Mouse (Mus musculus) hindbrain, embryonic 16.5 days (tissue): ENCODE results near the gene Cdipt. TPM values are rescaled to one million over a fixed set of nuclear protein-coding genes. Genes with fewer than 3 reads are reported as not detected.

Source experiments
- ATAC-seq: fragments of 200-750 bp; cut with Nextera tagmentation; 2 replicates; pipeline ENCODE4 v1.8.0; 2017; ENCODE audit warnings: moderate TSS enrichment, moderate library complexity
- H3K27ac ChIP-seq: fragments of 300-500 bp; sonication (generic); 2 replicates; pipeline ENCODE4 v1.5.1; 2014; ENCODE audit warnings: low read depth, mild to moderate bottlenecking, control low read depth, low read length, moderate library complexity
- H3K27me3 ChIP-seq: fragments of 300-500 bp; sonication (generic); replicated peaks from 2 replicates; pipeline ENCODE4 v1.6.1; 2014; ENCODE audit warnings: low read length; ENCODE audit not compliant: control insufficient read depth, insufficient read depth
- H3K36me3 ChIP-seq: fragments of 300-500 bp; sonication (generic); 2 replicates; pipeline ENCODE4 v1.6.1; 2014; ENCODE audit warnings: mild to moderate bottlenecking, low read length, moderate library complexity, mixed read lengths; ENCODE audit not compliant: control insufficient read depth, insufficient read depth
- H3K4me1 ChIP-seq: fragments of 300-500 bp; sonication (generic); 2 replicates; pipeline ENCODE4 v1.6.1; 2014; ENCODE audit warnings: low read depth, low read length; ENCODE audit not compliant: control insufficient read depth, insufficient read depth
- H3K4me2 ChIP-seq: fragments of 300-500 bp; sonication (generic); 2 replicates; pipeline ENCODE4 v1.6.1; 2014; ENCODE audit warnings: mild to moderate bottlenecking, low read length, control low read depth, moderate library complexity
- H3K4me3 ChIP-seq: fragments of 300-500 bp; sonication (generic); 2 replicates; pipeline ENCODE4 v1.5.1; 2014; ENCODE audit warnings: mild to moderate bottlenecking, low read length, control low read depth, moderate library complexity
- H3K9ac ChIP-seq: fragments of 300-500 bp; sonication (generic); 2 replicates; pipeline ENCODE4 v1.6.1; 2014; ENCODE audit warnings: low read depth, mild to moderate bottlenecking, control low read depth, low read length, moderate library complexity
- H3K9me3 ChIP-seq: fragments of 300-500 bp; sonication (generic); 2 replicates; pipeline ENCODE4 v1.6.1; 2014; ENCODE audit warnings: mild to moderate bottlenecking, low read length, moderate library complexity; ENCODE audit not compliant: control insufficient read depth
- WGBS: fragments of 180-500 bp; shearing (Covaris S2); extraction: QIAGEN DNeasy Blood & Tissue Kit; methylation state at CpG from one replicate; pipeline ENCODE4 v1.1.7; 2014; 5-methylcytosine and 5-hydroxymethylcytosine counted together
- polyA plus RNA-seq: library from polyadenylated mRNA; unstranded; fragments of >200 nt; fragmentation: Nextera tagmentation; extraction: Ambion mirVana; gene quantifications from 2 replicates; pipeline ENCODE4 v1.2.1, GENCODE M21; 2015

Gene Cdipt
- polyA plus RNA-seq, 1 experiment from 2014 or later, result 160 TPM

- peak within 1 kb of the TSS; percentile 93 for H3K4me2 ChIP-seq
- no peaks in the 10 kb centered on the region for H3K9me3 ChIP-seq
- H3K27ac ChIP-seq, result peak within 1 kb of the TSS; percentile 93
- peaks cover 28% of the 10 kb centered on the region for H3K4me1 ChIP-seq
- no peaks in the 10 kb centered on the region for H3K27me3 ChIP-seq
- peak; percentile 92 for ATAC-seq
- H3K9ac ChIP-seq, result peak within 1 kb of the TSS; percentile 78
- H3K36me3 ChIP-seq, result peaks cover 4% of the 10 kb centered on the region
- WGBS, result under 1% methylated on average over 36 of the region's 42 CpGs
- H3K4me3 ChIP-seq, result peak within 1 kb of the TSS; percentile 70
Measured at GRCm38 (mm10) chr7:126949793-126950646, 25.7 kb upstream of the Cdipt start, which contains the start of gene Sez6l2. Gene Sez6l2, plus strand, starts transcription at chr7:126950563.

- Histone ChIP-seq H3K9me3 (no peaks in the 10 kb centered on the region), H3K4me2 (peak overlapping the region; percentile 93), H3K4me1 (peaks cover 28% of the 10 kb centered on the region), H3K4me3 (peak overlapping the region; percentile 70), H3K9ac (peak overlapping the region; percentile 78), H3K27me3 (no peaks in the 10 kb centered on the region), H3K27ac (peak overlapping the region; percentile 93), H3K36me3 (no peaks in the 10 kb centered on the region; the same call in 1 of the 2 replicates)
- ATAC-seq, result peak; percentile 7; the same call in 1 of the 2 replicates
- 5% methylated on average over 26 of the region's 26 CpGs for WGBS
Measured at GRCm38 (mm10) chr7:126950647-126951615, 24.8 kb upstream of the Cdipt start.

GRCm38 (mm10) chr7:126951741-126952140, 24.0 kb upstream of the Cdipt start:
- Histone ChIP-seq H3K9ac (peak overlapping the region; percentile 78), H3K4me1 (peaks cover 28% of the 10 kb centered on the region), H3K4me2 (peak overlapping the region; percentile 93), H3K27ac (peak overlapping the region; percentile 58), H3K27me3 (no peaks in the 10 kb centered on the region), H3K4me3 (peak overlapping the region; percentile 70), H3K36me3 (0 out of 2 replicates have a peak, but pooled peaks cover 2% of the 10 kb centered on the region), H3K9me3 (no peaks in the 10 kb centered on the region)
- no peak for ATAC-seq
- WGBS, result 21% methylated on average over 4 of the region's 4 CpGs

- peak overlapping the region; percentile 43 for H3K9ac ChIP-seq
- peaks cover 27% of the 10 kb centered on the region for H3K4me1 ChIP-seq
- WGBS, result 3% methylated on average over 8 of the region's 8 CpGs
- H3K27me3 ChIP-seq, result no peaks in the 10 kb centered on the region
- H3K4me3 ChIP-seq, result peak overlapping the region; percentile 70
- ATAC-seq, result no peak
- H3K9me3 ChIP-seq, result no peaks in the 10 kb centered on the region
- H3K36me3 ChIP-seq, result peaks cover 7% of the 10 kb centered on the region; the same call in 1 of the 2 replicates
- peak overlapping the region; percentile 93 for H3K4me2 ChIP-seq
- no peak overlapping the region for H3K27ac ChIP-seq
Measured at GRCm38 (mm10) chr7:126952646-126953045, 23.1 kb upstream of the Cdipt start.

- 71% methylated on average over 3 of the region's 3 CpGs for WGBS
- H3K36me3 ChIP-seq, result peaks cover 22% of the 10 kb centered on the region
- H3K4me1 ChIP-seq, result peaks cover 15% of the 10 kb centered on the region
- H3K9ac ChIP-seq, result no peak overlapping the region; the same call in 1 of the 2 replicates
- H3K4me3 ChIP-seq, result no peak overlapping the region
- no peak overlapping the region for H3K4me2 ChIP-seq
- no peaks in the 10 kb centered on the region for H3K9me3 ChIP-seq
- ATAC-seq, result no peak
- H3K27ac ChIP-seq, result no peak overlapping the region
- H3K27me3 ChIP-seq, result no peaks in the 10 kb centered on the region
Measured at GRCm38 (mm10) chr7:126955125-126955524, 20.6 kb upstream of the Cdipt start.

GRCm38 (mm10) chr7:126959780-126960179, 15.9 kb upstream of the Cdipt start:
- 71% methylated on average over 9 of the region's 9 CpGs for WGBS
- Histone ChIP-seq H3K36me3 (peaks cover 47% of the 10 kb centered on the region), H3K27me3 (0 out of 2 replicates have a peak, but pooled peaks cover 3% of the 10 kb centered on the region), H3K4me3 (no peak overlapping the region), H3K4me1 (no peaks in the 10 kb centered on the region), H3K9ac (no peak overlapping the region), H3K27ac (no peak overlapping the region), H3K4me2 (no peak overlapping the region), H3K9me3 (no peaks in the 10 kb centered on the region)
- ATAC-seq, result no peak

- Histone ChIP-seq H3K4me1 (no peaks in the 10 kb centered on the region), H3K27ac (no peak overlapping the region), H3K9me3 (no peaks in the 10 kb centered on the region), H3K9ac (no peak overlapping the region), H3K27me3 (0 out of 2 replicates have a peak, but pooled peaks cover 3% of the 10 kb centered on the region), H3K4me2 (no peak overlapping the region), H3K4me3 (no peak overlapping the region), H3K36me3 (peaks cover 47% of the 10 kb centered on the region)
- WGBS, result 87% methylated on average over 5 of the region's 5 CpGs
- no peak for ATAC-seq
Measured at GRCm38 (mm10) chr7:126961095-126961494, 14.6 kb upstream of the Cdipt start.

GRCm38 (mm10) chr7:126961965-126962364, 13.7 kb upstream of the Cdipt start:
- 0 out of 2 replicates have a peak, but pooled peaks cover 3% of the 10 kb centered on the region for H3K27me3 ChIP-seq
- H3K4me2 ChIP-seq, result no peak overlapping the region
- H3K27ac ChIP-seq, result no peak overlapping the region
- no peak for ATAC-seq
- no peak overlapping the region for H3K9ac ChIP-seq
- H3K4me1 ChIP-seq, result no peaks in the 10 kb centered on the region
- H3K4me3 ChIP-seq, result no peak overlapping the region
- 84% methylated on average over 4 of the region's 4 CpGs for WGBS
- no peaks in the 10 kb centered on the region for H3K9me3 ChIP-seq
- peaks cover 44% of the 10 kb centered on the region for H3K36me3 ChIP-seq
